In genomic region chr12:91837401-91838065, GRCm38 (mm10) we compare ENCODE assay signal across 16 mouse cellular contexts. TPM values are rescaled to one million over a fixed set of nuclear protein-coding genes. Genes with fewer than 3 reads are reported as not detected.
A peak's percentile ranks its signal among the peaks of the same experiment; 100 is the strongest.
DNase-seq lines count a peak whose midpoint lies in the region; ATAC-seq and TF ChIP-seq lines count a peak whose summit lies in the region.
"Had no signal": no experiment of that assay in that cellular context is flagged by ENCODE, and none has a peak within 500 bp of the region (broad histone marks: within the 10 kb centered on the region; RNA-seq: fewer than 3 reads in every experiment).

No protein-coding gene starts in this region.

- H3K36me3 ChIP-seq in intestine, embryonic 16.5 days (ENCODE audit: control insufficient read depth, insufficient read depth, low read length), result peaks cover 15% of the 10 kb centered on the region
- peaks cover 81% of the 10 kb centered on the region for H3K36me3 ChIP-seq in liver, postnatal 0 days (replicated peaks; ENCODE audit: insufficient read depth, low read length)
- H3K36me3 ChIP-seq in forebrain, embryonic 12.5 days (replicated peaks), result peaks cover 89% of the 10 kb centered on the region

- no peaks in the 10 kb centered on the region for H3K9me3 ChIP-seq in intestine, embryonic 16.5 days (ENCODE audit: control insufficient read depth, low read length)
- no peaks in the 10 kb centered on the region for H3K9me3 ChIP-seq in liver, postnatal 0 days (ENCODE audit: low read length)
- H3K9me3 ChIP-seq in forebrain, embryonic 12.5 days, result no peaks in the 10 kb centered on the region
- H3K9me3 ChIP-seq: heart, embryonic 15.5 days; hindbrain, embryonic 15.5 days; lung, embryonic 15.5 days; neural tube, embryonic 12.5 days had no signal

- 78% methylated on average over 7 of the region's 7 CpGs for WGBS in intestine, embryonic 16.5 days
- WGBS in liver, postnatal 0 days (ENCODE audit: insufficient replicate concordance), result 72% methylated on average over 7 of the region's 7 CpGs
- 91% methylated on average over 7 of the region's 7 CpGs for WGBS in forebrain, embryonic 12.5 days

- peak; percentile 29 for ATAC-seq in intestine, embryonic 16.5 days
- ATAC-seq in liver, postnatal 0 days, result peak; percentile 47
- no peak for ATAC-seq in forebrain, embryonic 12.5 days (ENCODE audit: low FRiP score)

- H3K27me3 ChIP-seq in intestine, embryonic 16.5 days (replicated peaks; ENCODE audit: control insufficient read depth, insufficient read depth, low read length), result no peaks in the 10 kb centered on the region
- H3K27me3 ChIP-seq in liver, postnatal 0 days (ENCODE audit: insufficient read depth, low read length), result no peaks in the 10 kb centered on the region
- no peaks in the 10 kb centered on the region for H3K27me3 ChIP-seq in forebrain, embryonic 12.5 days
- H3K27me3 ChIP-seq: heart, embryonic 15.5 days; hindbrain, embryonic 15.5 days; lung, embryonic 15.5 days; neural tube, embryonic 12.5 days had no signal

- H3K4me2 ChIP-seq in intestine, embryonic 16.5 days (ENCODE audit: low read depth, low read length), result no peak overlapping the region
- no peak overlapping the region for H3K4me2 ChIP-seq in liver, postnatal 0 days (ENCODE audit: low read depth, low read length)
- no peak overlapping the region for H3K4me2 ChIP-seq in forebrain, embryonic 12.5 days
- H3K4me2 ChIP-seq: heart, embryonic 15.5 days; hindbrain, embryonic 15.5 days; lung, embryonic 15.5 days; neural tube, embryonic 12.5 days had no signal

- H3K27ac ChIP-seq in intestine, embryonic 16.5 days (ENCODE audit: low read length), result peak overlapping the region; percentile 19; the same call in 1 of the 2 replicates
- H3K27ac ChIP-seq in liver, postnatal 0 days (ENCODE audit: low read depth), result 0 out of 2 replicates have a peak overlapping the region, but pooled peaks have one; percentile 30
- no peak overlapping the region for H3K27ac ChIP-seq in forebrain, embryonic 12.5 days
- H3K27ac ChIP-seq: heart, embryonic 15.5 days; hindbrain, embryonic 15.5 days; lung, embryonic 15.5 days; neural tube, embryonic 12.5 days had no signal

- H3K4me3 ChIP-seq in intestine, embryonic 16.5 days (ENCODE audit: low read length), result no peak overlapping the region
- no peak overlapping the region for H3K4me3 ChIP-seq in liver, postnatal 0 days (ENCODE audit: low read depth, low read length)
- H3K4me3 ChIP-seq in forebrain, embryonic 12.5 days (replicated peaks), result no peak overlapping the region
- H3K4me3 ChIP-seq: heart, embryonic 15.5 days; hindbrain, embryonic 15.5 days; lung, embryonic 15.5 days; neural tube, embryonic 12.5 days had no signal

- no peak for TF ChIP-seq CTCF in liver, postnatal 0 days (IDR thresholded peaks at IDR 0.05; ENCODE audit: low read depth)

- H3K9ac ChIP-seq in intestine, embryonic 16.5 days (ENCODE audit: low read depth, low read length), result no peak overlapping the region
- H3K9ac ChIP-seq in liver, postnatal 0 days (replicated peaks), result no peak overlapping the region
- H3K9ac ChIP-seq in forebrain, embryonic 12.5 days, result no peak overlapping the region
- H3K9ac ChIP-seq: heart, embryonic 15.5 days; hindbrain, embryonic 15.5 days; lung, embryonic 15.5 days; neural tube, embryonic 12.5 days had no signal

- no peak for TF ChIP-seq EP300 in liver, postnatal 0 days (IDR thresholded peaks at IDR 0.05; ENCODE audit: low read depth)

- H3K4me1 ChIP-seq in intestine, embryonic 16.5 days (ENCODE audit: control insufficient read depth, insufficient read depth, low read length), result peaks cover 8% of the 10 kb centered on the region
- peaks cover 3% of the 10 kb centered on the region; the same call in 1 of the 2 replicates for H3K4me1 ChIP-seq in liver, postnatal 0 days (ENCODE audit: insufficient read depth)
- H3K4me1 ChIP-seq in forebrain, embryonic 12.5 days, result no peaks in the 10 kb centered on the region
- H3K4me1 ChIP-seq: heart, embryonic 15.5 days; hindbrain, embryonic 15.5 days; lung, embryonic 15.5 days; neural tube, embryonic 12.5 days had no signal

- DNase-seq in kidney, adult 18-20 months, result peak; percentile 55
- no peak for DNase-seq in kidney, postnatal 4 days
- peak; percentile 32 for DNase-seq in adipocyte (ENCODE audit: low spot score)
- DNase-seq in liver, postnatal 0 days, result no peak
- no peak for DNase-seq in urinary bladder, adult 18-20 months (ENCODE audit: low spot score in 2 of 2)
- no peak for DNase-seq in lung, postnatal 25 days (ENCODE audit: low spot score)
- DNase-seq: cerebellum, adult 2 months; left cerebral cortex, postnatal 4 days; midbrain, embryonic 14.5 days; right cerebral cortex, postnatal 25 days had no signal

RNA-seq across cellular contexts. Expression of gene Sel1l, which starts 11.4 kb away (rescaled TPM):
- 85.4 and 99.2 TPM in 2 replicates for polyA plus RNA-seq in intestine, embryonic 16.5 days (2015; fragmentation: Nextera tagmentation; extraction: Ambion mirVana)
- polyA plus RNA-seq in liver, postnatal 0 days (2015; fragmentation: Nextera tagmentation; extraction: Ambion mirVana), result 66.8 and 75.7 TPM in 2 replicates
- polyA plus RNA-seq in forebrain, embryonic 12.5 days (2016; fragmentation: Nextera tagmentation; extraction: Ambion mirVana), result 67.0 and 69.7 TPM in 2 replicates

RNA-seq across cellular contexts. Expression of gene Ston2, which starts 49.3 kb away (rescaled TPM):
- polyA plus RNA-seq in intestine, embryonic 16.5 days (2015; fragmentation: Nextera tagmentation; extraction: Ambion mirVana), result 4.9 and 5.2 TPM in 2 replicates
- 5.5 and 5.6 TPM in 2 replicates for polyA plus RNA-seq in liver, postnatal 0 days (2015; fragmentation: Nextera tagmentation; extraction: Ambion mirVana)
- 11.9 and 14.2 TPM in 2 replicates for polyA plus RNA-seq in forebrain, embryonic 12.5 days (2016; fragmentation: Nextera tagmentation; extraction: Ambion mirVana)

Comparison
In these comparisons a context has a peak if more than half of its experiments do, and no peak if none do; other contexts are left out.
1. DNase-seq: peak in kidney, adult 18-20 months (single experiment) and adipocyte (single experiment); none in kidney, postnatal 4 days (0 of 2), liver, postnatal 0 days (single experiment), urinary bladder, adult 18-20 months (0 of 2) and lung, postnatal 25 days (single experiment).